Mouse (Mus musculus) right cerebral cortex, postnatal 4 days (tissue): Measurements from ENCODE around the gene Arl16.

ENCODE experiments used
- DNase-seq: peaks from one replicate; pipeline ENCODE4 v3.0.0-alpha.2; 2022

Gene Arl16

GRCm38 (mm10) chr11:120445475-120445874 lies 21.9 kb downstream of the Arl16 start:
- DNase-seq = no peak

GRCm38 (mm10) chr11:120444106-120444505 lies 23.3 kb downstream of the Arl16 start:
- DNase-seq = no peak

GRCm38 (mm10) chr11:120442765-120443280 lies 24.6 kb downstream of the Arl16 start:
- DNase-seq = no peak

GRCm38 (mm10) chr11:120442344-120442743 lies 25.1 kb downstream of the Arl16 start, which contains the start of gene Tspan10:
Gene Tspan10 (plus strand): TSS chr11:120442644.
- DNase-seq = no peak

- DNase-seq = no peak
These were observed 29.5 kb downstream of the Arl16 start for GRCm38 (mm10) chr11:120437857-120438385.

GRCm38 (mm10) chr11:120437152-120437856 lies 30.1 kb downstream of the Arl16 start, which contains the start of gene Nploc4:
Gene Nploc4 (minus strand): TSS chr11:120437708.
- DNase-seq = peak; percentile 87

GRCm38 (mm10) chr11:120426727-120427126 lies 40.7 kb downstream of the Arl16 start:
- DNase-seq = no peak

GRCm38 (mm10) chr11:120423569-120424295 lies 43.7 kb downstream of the Arl16 start:
- DNase-seq = peak; percentile 69

- DNase-seq = no peak
These were observed 44.5 kb downstream of the Arl16 start for GRCm38 (mm10) chr11:120422651-120423568.

GRCm38 (mm10) chr11:120418592-120418991 lies 48.8 kb downstream of the Arl16 start:
- no peak for DNase-seq

- no peak for DNase-seq
These were observed 49.6 kb downstream of the Arl16 start for GRCm38 (mm10) chr11:120417852-120418251.
